Mouse (Mus musculus) C2C12 (cell line): Measurements from ENCODE around the gene Tnp2.

Source experiments
- CTCF ChIP-seq: IDR thresholded peaks from one replicate; pipeline ENCODE4 v1.5.1; 2011; ENCODE audit not compliant: control insufficient read depth, insufficient read depth, insufficient read length
- MAX ChIP-seq: IDR thresholded peaks from one replicate; pipeline ENCODE4 v1.6.1; 2011; ENCODE audit warnings: mild to moderate bottlenecking, control low read depth
- MYOD1 ChIP-seq: IDR thresholded peaks from one replicate; pipeline ENCODE4 v1.6.1; 2011; ENCODE audit warnings: low read depth; ENCODE audit not compliant: control insufficient read depth, insufficient read length
- USF1 ChIP-seq: IDR thresholded peaks from one replicate; pipeline ENCODE4 v1.6.1; 2011; ENCODE audit warnings: low read depth, mild to moderate bottlenecking, control low read depth, moderate library complexity

GRCm38 (mm10) chr16:10796034-10796433, 7.6 kb upstream of the Tnp2 start, which contains the start of gene Prm2:
- no peak for TF ChIP-seq CTCF
- TF ChIP-seq USF1, result no peak
- TF ChIP-seq MAX, result no peak
- no peak for TF ChIP-seq MYOD1
